In genomic region chr9:71763273-71763672, GRCm38 (mm10) we compare ENCODE assay signal across 22 mouse cellular contexts. TPM values are rescaled to one million over a fixed set of nuclear protein-coding genes. Genes with fewer than 3 reads are reported as not detected.
DNase-seq lines count a peak whose midpoint lies in the region; TF ChIP-seq lines count a peak whose summit lies in the region.
"Had no signal": no experiment of that assay in that cellular context is flagged by ENCODE, and none has a peak within 500 bp of the region (broad histone marks: within the 10 kb centered on the region; RNA-seq: fewer than 3 reads in every experiment).

No protein-coding gene starts in this region.

- 24% methylated on average over 1 of the region's 1 CpGs for WGBS in kidney, adult 2 months

- H3K36me3 ChIP-seq in kidney, adult 2 months (ENCODE audit: control insufficient read depth, insufficient read depth, low read length) = no peaks in the 10 kb centered on the region
- H3K36me3 ChIP-seq: hindbrain, embryonic 12.5 days had no signal

- peaks cover 28% of the 10 kb centered on the region for H3K4me1 ChIP-seq in kidney, adult 2 months (ENCODE audit: control insufficient read depth, insufficient read depth, low read length)

- no peak overlapping the region for H3K4me3 ChIP-seq in kidney, adult 2 months (ENCODE audit: insufficient read depth, low read depth, low read length)
- no peak overlapping the region for H3K4me3 ChIP-seq in layer of hippocampus, adult 2 months
- H3K4me3 ChIP-seq: forebrain, embryonic 13.5 days; hindbrain, embryonic 12.5 days had no signal

- no peak for TF ChIP-seq CTCF in kidney, adult 2 months (conservative IDR thresholded peaks at IDR 0.05; ENCODE audit: insufficient read depth, insufficient read length, low read depth, low read length)
- no peak for TF ChIP-seq CTCF in layer of hippocampus, adult 2 months (conservative IDR thresholded peaks at IDR 0.05)

- DNase-seq in kidney, adult 2 months = no peak
- DNase-seq in kidney, postnatal 25 days = no peak
- DNase-seq in A20 (ENCODE audit: low read depth, low spot score) (peak; percentile 29), ES-CJ7 (ENCODE audit: low read depth, low spot score) (peak; percentile 93), ZHBTc4 (ENCODE audit: low read depth, low spot score) (peak; percentile 62)
- no peak for DNase-seq in adrenal gland, postnatal 36 days
- DNase-seq in testis, postnatal 14 days (ENCODE audit: low spot score) = no peak
- no peak for DNase-seq in layer of hippocampus, adult 2 months (ENCODE audit: low spot score in 2 of 2)
- DNase-seq: adrenal gland, postnatal 10 days; cerebellum, adult 11-12 months; cerebellum, adult 9-11 months; cerebellum, postnatal 36 days; forebrain, postnatal 0 days; gastrocnemius, postnatal 36 days; heart, adult 11 months; heart, postnatal 10 days; heart, postnatal 4 days had no signal

- TF ChIP-seq POLR2A in kidney, adult 2 months (IDR thresholded peaks at IDR 0.05; ENCODE audit: low read depth, low read length) = no peak

- H3K27me3 ChIP-seq in kidney, adult 2 months (replicated peaks; ENCODE audit: control insufficient read depth, insufficient read depth, low read length) = no peaks in the 10 kb centered on the region
- H3K27me3 ChIP-seq: CH12.LX, Patski had no signal

- peak overlapping the region; percentile 39 for H3K27ac ChIP-seq in kidney, adult 2 months (ENCODE audit: insufficient read depth, low read depth, low read length)
- no peak overlapping the region for H3K27ac ChIP-seq in layer of hippocampus, adult 2 months
- H3K27ac ChIP-seq: forebrain, embryonic 13.5 days; hindbrain, embryonic 12.5 days had no signal

RNA-seq across cellular contexts. Expression of gene Cgnl1, which starts 8.1 kb away (rescaled TPM):
- polyA plus RNA-seq in kidney, adult 2 months (2012; rRNA removed) = 86.3 and 105 TPM in 2 replicates
- total RNA-seq in adrenal gland, postnatal 36 days (2021) = 100 to 1,000 TPM in 1 of 2 experiments, 10 to 100 TPM in 1; 95.9 to 106 TPM
- total RNA-seq in layer of hippocampus, adult 2 months (2021) = 1 to 10 TPM; 6.6 to 7.9 TPM
- total RNA-seq: CH12.LX had no signal
- polyA plus RNA-seq: inflammation-experienced regulatory T-cells, adult 6 months had no signal

Comparison
In these comparisons a context has a peak if more than half of its experiments do, and no peak if none do; other contexts are left out.
1. DNase-seq: peak in A20 (single experiment), ES-CJ7 (single experiment) and ZHBTc4 (single experiment); none in kidney, adult 2 months (single experiment), kidney, postnatal 25 days (0 of 2), adrenal gland, postnatal 36 days (0 of 2), testis, postnatal 14 days (single experiment) and layer of hippocampus, adult 2 months (0 of 2).
2. RNA of gene Cgnl1, which starts 8.1 kb away (total RNA-seq): 95.9 to 106 TPM in adrenal gland, postnatal 36 days; 6.6 to 7.9 TPM in layer of hippocampus, adult 2 months; every median in the first group is over 10 times any median in the second.